Mouse (Mus musculus) spleen, adult 10 weeks (tissue): ENCODE results near the gene Galnt4. TPM values are rescaled to one million over a fixed set of nuclear protein-coding genes. Genes with fewer than 3 reads are reported as not detected.

Source experiments
- polyA plus RNA-seq: library from polyadenylated mRNA; stranded (reverse); fragments of 350-450 nt; fragmentation: Illumina TruSeq; extraction: RNeasy Lipid Tissue Mini Kit (QIAGEN cat#74804); gene quantifications from one replicate; pipeline ENCODE4 v1.2.3, GENCODE M21; 2015; ENCODE audit warnings: low replicate concordance; ENCODE audit not compliant: insufficient read depth

Gene Galnt4
- polyA plus RNA-seq, result 18.1 TPM

DNA sequence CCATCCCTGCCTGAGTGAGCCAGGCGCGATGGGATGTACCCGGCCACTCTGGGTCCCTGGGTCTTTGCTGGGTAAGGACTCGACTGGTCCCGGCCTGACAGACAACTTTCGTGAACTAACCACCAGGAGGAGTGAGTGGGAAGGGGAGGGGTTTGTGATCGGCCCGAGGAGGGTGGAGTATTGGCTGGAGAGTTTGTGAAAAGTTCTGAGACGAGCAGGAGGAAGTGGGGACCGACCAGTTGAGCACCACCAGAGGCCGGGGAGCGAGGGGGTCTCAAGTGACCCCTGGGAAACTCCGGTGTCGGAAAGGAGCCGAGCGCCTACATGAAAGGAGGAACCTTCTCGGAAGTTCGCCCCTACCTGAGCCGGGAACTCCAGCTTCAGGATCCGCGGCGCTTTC, at the start of gene Galnt4:
Gene Galnt4 (plus strand): TSS at position 196 of the 400 bp plus-strand sequence.

GRCm38 (mm10) chr10:99106703-99107631, 992 bp upstream of the Galnt4 start, which contains the start of gene Poc1b:
TSS of gene Poc1b (plus strand) at chr10:99107036.

GRCm38 (mm10) chr10:99126225-99126624, 18.3 kb downstream of the Galnt4 start, which contains the start of gene Phxr2:
TSS of gene Phxr2 (minus strand) at chr10:99126325.

Other genes with a start within 250 kb of the Galnt4 start
- 83.9 TPM for gene Atp2b1, start 193.8 kb upstream of the Galnt4 start, polyA plus RNA-seq
- 20.8 TPM for gene Poc1b, start 1.1 kb upstream of the Galnt4 start, polyA plus RNA-seq
- 0.50 TPM for gene Phxr2, start 18.2 kb downstream of the Galnt4 start, polyA plus RNA-seq
- gene Dusp6, start 155.1 kb downstream of the Galnt4 start, polyA plus RNA-seq, result 56.7 TPM